Mouse (Mus musculus) midbrain, embryonic 11.5 days (tissue): ENCODE results near the gene Itga2b. TPM values are rescaled to one million over a fixed set of nuclear protein-coding genes. Genes with fewer than 3 reads are reported as not detected.

ENCODE experiments used
- ATAC-seq: fragments of 200-750 bp; cut with Nextera tagmentation; 2 replicates; pipeline ENCODE4 v1.8.0; 2017; ENCODE audit warnings: moderate TSS enrichment, moderate library complexity; ENCODE audit not compliant: low FRiP score
- DNase-seq: peaks from one replicate; pipeline ENCODE4 v3.0.0; 2015; ENCODE audit warnings: low spot score; ENCODE audit errors: missing footprints
- H3K27ac ChIP-seq: fragments of 300-500 bp; sonication (generic); 2 replicates; pipeline ENCODE4 v1.5.1; 2014; ENCODE audit warnings: low read depth, low read length
- H3K27me3 ChIP-seq: fragments of 300-500 bp; sonication (generic); 2 replicates; pipeline ENCODE4 v1.6.1; 2014; ENCODE audit warnings: mild to moderate bottlenecking, low read length, moderate library complexity, mixed read lengths; ENCODE audit not compliant: control insufficient read depth, insufficient read depth
- H3K36me3 ChIP-seq: fragments of 300-500 bp; sonication (generic); 2 replicates; pipeline ENCODE4 v1.6.1; 2014; ENCODE audit warnings: mild to moderate bottlenecking, low read length, moderate library complexity, mixed read lengths; ENCODE audit not compliant: control insufficient read depth, insufficient read depth
- H3K4me1 ChIP-seq: fragments of 300-500 bp; sonication (generic); 2 replicates; pipeline ENCODE4 v1.6.1; 2014; ENCODE audit warnings: low read length; ENCODE audit not compliant: control insufficient read depth, insufficient read depth
- H3K4me2 ChIP-seq: fragments of 300-500 bp; sonication (generic); 2 replicates; pipeline ENCODE4 v1.6.1; 2014; ENCODE audit warnings: mild to moderate bottlenecking, moderate library complexity
- H3K4me3 ChIP-seq: fragments of 300-500 bp; sonication (generic); 2 replicates; pipeline ENCODE4 v1.5.1; 2014; ENCODE audit warnings: low read depth, low read length
- H3K9ac ChIP-seq: fragments of 300-500 bp; sonication (generic); 2 replicates; pipeline ENCODE4 v1.6.1; 2014; ENCODE audit warnings: low read length
- H3K9me3 ChIP-seq: fragments of 300-500 bp; sonication (generic); 2 replicates; pipeline ENCODE4 v1.6.1; 2016; ENCODE audit warnings: low read length; ENCODE audit not compliant: control insufficient read depth
- WGBS: fragments of 180-500 bp; shearing (Covaris S2); extraction: QIAGEN DNeasy Blood & Tissue Kit; methylation state at CpG from one replicate; pipeline ENCODE4 v1.1.7; 2014; 5-methylcytosine and 5-hydroxymethylcytosine counted together
- polyA plus RNA-seq: library from polyadenylated mRNA; unstranded; fragments of >200 nt; fragmentation: Nextera tagmentation; extraction: Ambion mirVana; gene quantifications from 2 replicates; pipeline ENCODE4 v1.2.1, GENCODE M21; 2014

The Itga2b gene
- polyA plus RNA-seq, 1 experiment from 2014 or later: 5.2 TPM

DNA sequence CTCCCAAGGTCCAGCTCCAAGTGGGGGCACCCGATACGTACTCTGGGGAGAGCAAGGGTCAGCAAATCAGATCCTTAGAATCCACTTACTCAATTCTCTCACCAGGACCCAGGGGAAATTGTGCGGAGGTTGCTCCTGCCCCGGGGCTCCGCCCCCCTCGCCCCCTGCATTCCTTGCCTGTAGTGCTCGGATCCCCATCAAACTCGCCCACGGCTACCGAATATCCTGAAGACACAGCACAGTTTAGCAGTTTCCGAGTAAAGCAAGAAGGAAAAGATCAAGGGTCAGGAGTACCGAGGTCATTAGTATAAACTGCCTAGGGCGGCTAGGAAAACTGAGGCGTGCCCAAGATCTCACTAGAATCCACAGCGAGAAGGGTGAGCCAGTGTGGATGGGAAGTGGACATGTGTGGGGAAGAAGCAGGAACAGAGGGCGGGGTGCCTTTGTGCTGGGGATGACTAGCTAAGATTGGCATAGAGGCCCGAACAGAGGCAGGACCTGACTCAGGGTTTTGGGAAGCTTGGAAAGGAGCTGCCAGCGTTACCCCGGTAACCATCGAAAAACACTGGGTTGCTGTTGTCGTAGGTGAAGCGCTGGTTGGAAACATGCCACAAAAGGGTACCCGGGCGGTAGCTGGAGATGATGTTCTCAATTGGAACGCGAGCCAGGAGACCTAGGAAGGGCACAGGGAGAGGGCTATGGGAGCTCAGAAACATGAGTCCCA is 4.0 kb downstream of the Itga2b start:
- DNase-seq: peak; percentile 87
- no peaks in the 10 kb centered on the region for H3K9me3 ChIP-seq
- H3K4me3 ChIP-seq: no peak overlapping the region
- WGBS: 11% methylated on average over 26 of the region's 26 CpGs
- H3K4me1 ChIP-seq: peaks cover 12% of the 10 kb centered on the region
- H3K27me3 ChIP-seq: peaks cover 2% of the 10 kb centered on the region; the same call in 1 of the 2 replicates
- H3K27ac ChIP-seq: no peak overlapping the region
- no peak overlapping the region for H3K4me2 ChIP-seq
- no peak overlapping the region for H3K9ac ChIP-seq
- no peaks in the 10 kb centered on the region for H3K36me3 ChIP-seq
- no peak for ATAC-seq

DNA sequence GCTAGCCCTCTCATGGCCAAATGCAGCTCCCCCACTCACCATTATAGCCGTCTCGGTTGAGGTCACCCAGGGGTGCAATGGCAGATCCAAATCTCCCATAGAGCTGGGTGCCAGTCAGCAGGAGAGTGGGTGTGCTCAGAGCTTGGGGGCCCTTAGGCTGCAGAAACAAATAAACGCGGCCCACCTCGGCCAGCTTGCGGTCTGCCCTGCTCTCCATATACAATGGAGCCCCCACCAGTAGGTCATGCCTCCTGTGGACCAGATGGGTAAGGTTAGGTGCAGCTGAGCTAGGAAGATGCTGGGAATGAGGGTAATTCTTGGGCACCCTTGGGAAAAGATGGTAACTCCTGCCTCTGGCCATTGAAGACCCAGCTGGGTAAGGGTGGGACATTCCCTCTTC is 5.0 kb downstream of the Itga2b start:
- no peak for ATAC-seq
- WGBS: 95% methylated on average over 6 of the region's 6 CpGs
- peaks cover 2% of the 10 kb centered on the region; the same call in 1 of the 2 replicates for H3K27me3 ChIP-seq

DNA sequence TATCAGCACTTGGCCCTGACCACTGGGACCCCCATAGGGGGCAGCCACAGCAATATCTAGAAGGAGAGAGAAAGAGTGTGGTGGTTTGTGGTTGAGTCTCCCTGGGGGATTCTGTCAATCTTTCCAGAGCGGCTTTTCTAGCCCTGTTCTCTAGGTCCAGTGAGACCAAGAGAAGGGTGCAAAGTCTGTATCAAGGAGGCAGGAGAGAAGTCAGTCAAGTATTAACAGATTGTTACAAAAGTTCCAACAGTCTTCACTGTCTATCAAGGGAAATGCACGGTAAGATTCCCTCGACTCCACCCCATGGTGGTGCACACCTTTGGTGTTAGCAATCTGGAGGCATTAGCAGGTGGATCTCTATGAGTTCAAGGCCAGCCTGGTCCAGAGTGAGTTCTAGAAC is 8.2 kb downstream of the Itga2b start:
- ATAC-seq (no peak), DNase-seq (no peak)
- Histone ChIP-seq H3K36me3 (no peaks in the 10 kb centered on the region), H3K4me1 (peaks cover 6% of the 10 kb centered on the region; the same call in 1 of the 2 replicates), H3K27ac (no peak overlapping the region), H3K9ac (no peak overlapping the region), H3K4me3 (no peak overlapping the region), H3K9me3 (no peaks in the 10 kb centered on the region), H3K4me2 (no peak overlapping the region), H3K27me3 (peaks cover 9% of the 10 kb centered on the region)
- 83% methylated on average over 3 of the region's 3 CpGs for WGBS

More for the DNA sequence above, 5.0 kb downstream of the Itga2b start:
- no peak overlapping the region for H3K27ac ChIP-seq
- H3K9ac ChIP-seq: no peak overlapping the region
- no peak overlapping the region for H3K4me3 ChIP-seq
- no peaks in the 10 kb centered on the region for H3K36me3 ChIP-seq
- H3K9me3 ChIP-seq: no peaks in the 10 kb centered on the region
- no peak for DNase-seq
- no peak overlapping the region for H3K4me2 ChIP-seq
- H3K4me1 ChIP-seq: peaks cover 12% of the 10 kb centered on the region

DNA sequence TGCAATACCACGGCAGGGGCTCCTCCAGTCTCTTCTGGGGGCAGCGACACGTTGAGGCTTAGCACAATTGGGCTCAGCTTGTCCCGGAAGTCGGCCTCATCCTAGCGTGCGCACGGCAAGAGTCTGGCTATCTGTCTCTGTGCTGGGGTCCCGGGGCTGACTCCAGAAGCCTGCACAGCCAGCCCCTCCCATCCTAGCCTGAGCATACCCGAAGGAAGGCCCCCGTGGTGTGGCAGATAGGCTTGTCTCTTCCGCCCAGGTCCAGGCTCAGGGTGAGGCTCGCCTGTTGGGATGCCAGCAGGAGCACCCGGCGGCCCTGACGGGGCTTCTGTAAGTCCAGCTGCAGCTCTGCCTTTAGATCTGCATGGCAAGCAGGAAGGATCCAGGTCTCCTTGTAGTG is 9.4 kb downstream of the Itga2b start:
- no peak for ATAC-seq
- H3K36me3 ChIP-seq: no peaks in the 10 kb centered on the region
- H3K4me1 ChIP-seq: peaks cover 4% of the 10 kb centered on the region
- no peak for DNase-seq
- no peak overlapping the region for H3K4me3 ChIP-seq
- H3K4me2 ChIP-seq: no peak overlapping the region
- no peak overlapping the region for H3K27ac ChIP-seq
- H3K9me3 ChIP-seq: no peaks in the 10 kb centered on the region
- H3K27me3 ChIP-seq: peaks cover 9% of the 10 kb centered on the region
- WGBS: 61% methylated on average over 16 of the region's 16 CpGs
- H3K9ac ChIP-seq: no peak overlapping the region

DNA sequence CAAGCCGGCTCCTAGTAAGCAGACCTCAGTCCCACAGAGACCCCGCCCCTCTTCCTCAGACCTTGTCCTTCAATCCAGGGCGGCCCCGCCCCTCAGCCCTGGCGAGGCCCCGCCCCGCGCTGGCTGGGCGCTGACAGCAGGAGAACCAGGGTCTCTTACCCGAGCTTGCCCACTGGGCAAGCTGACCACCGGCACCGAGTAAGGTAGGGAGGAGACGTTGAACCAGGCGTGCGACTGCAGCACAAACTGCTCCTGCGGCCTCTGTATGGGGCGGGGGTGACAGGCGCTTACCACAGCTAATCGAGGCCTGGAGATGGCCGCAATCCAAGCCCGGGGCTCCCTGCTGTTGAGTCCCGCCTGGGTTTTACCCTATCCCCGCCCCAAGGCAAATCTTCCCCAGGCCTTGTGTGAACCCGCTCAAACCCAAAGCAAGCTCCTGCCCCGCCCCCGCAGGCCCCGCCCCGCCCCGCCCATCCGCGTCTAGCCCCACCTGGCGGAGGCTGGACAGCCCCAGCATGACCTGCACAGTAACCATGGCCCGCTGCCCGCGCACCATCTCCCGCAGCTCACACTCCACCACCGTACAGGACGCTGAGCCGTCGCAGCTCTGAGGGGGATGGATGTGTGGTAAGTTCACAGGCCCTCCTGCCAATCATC is 14.1 kb downstream of the Itga2b start:
- peak overlapping the region; percentile 42 for H3K4me3 ChIP-seq
- ATAC-seq (peak; percentile 93), DNase-seq (peak; percentile 99)
- H3K27ac ChIP-seq: no peak overlapping the region
- WGBS: under 1% methylated on average over 39 of the region's 40 CpGs
- peaks cover 7% of the 10 kb centered on the region for H3K27me3 ChIP-seq
- peaks cover 8% of the 10 kb centered on the region for H3K4me1 ChIP-seq
- no peaks in the 10 kb centered on the region for H3K9me3 ChIP-seq
- peak overlapping the region; percentile 51 for H3K9ac ChIP-seq
- peak overlapping the region; percentile 91 for H3K4me2 ChIP-seq
- H3K36me3 ChIP-seq: no peaks in the 10 kb centered on the region

DNA sequence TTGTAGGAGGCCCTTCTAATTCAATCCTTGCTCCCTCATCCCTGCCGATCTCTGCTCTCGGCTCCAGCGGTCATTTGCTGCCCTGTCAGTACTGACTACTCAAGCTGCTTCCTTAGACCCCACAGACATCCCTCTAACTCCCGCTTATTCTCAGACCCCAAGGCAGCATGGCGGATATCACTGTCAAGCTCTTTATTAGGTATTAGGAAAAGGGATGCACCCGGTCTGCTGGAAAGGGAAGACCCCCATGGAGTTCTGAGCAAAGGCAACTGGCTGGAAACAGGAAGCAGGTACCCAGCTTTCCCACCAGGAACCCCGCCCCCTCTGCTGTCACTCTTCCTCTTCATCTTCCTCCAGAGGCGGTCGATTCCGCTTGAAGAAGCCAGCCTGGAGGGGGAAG is 16.8 kb downstream of the Itga2b start:
- peaks cover 16% of the 10 kb centered on the region for H3K27me3 ChIP-seq
- no peak overlapping the region for H3K4me2 ChIP-seq
- no peak overlapping the region for H3K9ac ChIP-seq
- no peak for ATAC-seq
- 21% methylated on average over 10 of the region's 10 CpGs for WGBS
- peaks cover 8% of the 10 kb centered on the region for H3K4me1 ChIP-seq
- H3K9me3 ChIP-seq: no peaks in the 10 kb centered on the region
- H3K4me3 ChIP-seq: no peak overlapping the region
- H3K27ac ChIP-seq: no peak overlapping the region
- no peaks in the 10 kb centered on the region for H3K36me3 ChIP-seq
- peak; percentile 78 for DNase-seq

DNA sequence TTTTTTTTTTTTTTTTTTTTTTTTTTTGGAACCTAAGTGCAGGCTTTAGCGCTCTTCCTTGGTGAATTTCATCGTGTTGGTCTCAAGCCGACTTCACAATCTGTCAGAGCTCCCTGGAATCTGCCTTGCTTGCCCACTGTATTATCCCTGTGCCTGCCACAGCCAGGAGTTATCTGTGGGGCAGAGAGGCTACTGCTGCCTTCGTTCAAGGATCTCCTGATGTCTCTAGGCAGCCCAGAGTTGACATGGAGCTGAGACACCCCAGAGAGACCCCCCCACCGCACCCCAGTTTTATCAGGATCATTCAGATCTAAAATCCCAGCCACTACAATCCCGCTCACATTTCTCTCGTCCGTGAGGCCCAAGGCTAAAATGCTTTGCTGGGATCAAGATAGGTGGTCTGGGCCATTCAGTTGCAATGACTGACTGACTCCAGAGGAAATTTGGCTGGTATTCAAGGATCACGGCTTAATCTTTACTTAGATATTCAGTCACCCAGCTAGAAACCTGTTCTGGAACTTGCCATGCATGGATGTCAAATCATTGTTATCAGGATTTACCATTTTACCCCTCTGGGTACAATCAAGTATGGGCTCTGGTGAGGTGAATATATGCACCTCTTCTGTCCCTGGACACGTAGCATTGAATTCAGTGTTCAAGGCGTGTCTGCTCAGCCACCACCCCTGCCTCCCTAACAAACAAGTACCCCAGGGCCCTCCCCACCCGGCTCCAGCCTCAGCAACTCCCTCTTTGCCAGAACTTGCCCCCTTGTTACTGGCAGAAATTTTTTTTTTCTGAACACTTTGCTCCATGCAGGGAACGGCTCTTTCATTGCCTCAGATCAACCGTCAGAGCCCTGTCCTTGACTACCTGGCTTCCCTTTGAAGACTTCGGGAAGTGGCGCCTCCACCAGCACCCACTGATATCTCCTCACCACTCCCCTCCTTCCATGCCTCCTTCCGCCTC is 20.6 kb downstream of the Itga2b start:
- ATAC-seq (no peak), DNase-seq (peak; percentile 72)
- 47% methylated on average over 17 of the region's 17 CpGs for WGBS
- no peak overlapping the region for H3K4me3 ChIP-seq
- H3K9ac ChIP-seq: no peak overlapping the region
- peaks cover 22% of the 10 kb centered on the region for H3K4me1 ChIP-seq
- no peaks in the 10 kb centered on the region for H3K9me3 ChIP-seq
- no peak overlapping the region for H3K27ac ChIP-seq
- no peak overlapping the region for H3K4me2 ChIP-seq
- no peaks in the 10 kb centered on the region for H3K36me3 ChIP-seq
- H3K27me3 ChIP-seq: peaks cover 11% of the 10 kb centered on the region

DNA sequence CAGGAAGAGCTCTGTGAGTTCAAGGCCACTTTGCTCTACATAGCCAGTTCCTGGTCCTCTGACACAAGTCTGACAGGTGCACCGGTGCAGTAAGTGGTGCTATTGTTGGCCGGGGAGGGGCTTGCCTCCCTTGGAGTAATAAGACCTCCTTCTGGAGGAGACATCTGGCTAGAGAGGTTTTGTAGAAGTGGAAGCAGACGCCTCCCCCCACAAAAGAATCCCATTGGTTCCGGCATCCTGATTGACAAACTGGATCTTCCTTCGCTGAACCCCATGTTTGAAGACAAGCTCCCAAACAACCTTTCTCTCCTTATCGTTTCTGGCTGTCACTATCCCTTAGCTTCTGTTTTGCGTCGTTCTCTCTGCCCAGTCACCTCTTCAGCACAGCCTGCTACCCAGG is 21.6 kb downstream of the Itga2b start:
- Histone ChIP-seq H3K9me3 (no peaks in the 10 kb centered on the region), H3K27me3 (peaks cover 11% of the 10 kb centered on the region), H3K4me3 (no peak overlapping the region), H3K36me3 (peaks cover 2% of the 10 kb centered on the region; the same call in 1 of the 2 replicates), H3K27ac (no peak overlapping the region), H3K4me1 (peaks cover 27% of the 10 kb centered on the region), H3K4me2 (no peak overlapping the region), H3K9ac (no peak overlapping the region)
- peak; percentile 80 for DNase-seq
- no peak for ATAC-seq
- whole genome bisulfite sequencing: 14% methylated on average over 8 of the region's 8 CpGs
